Mouse (Mus musculus) MN1 (cell line): ENCODE measurements around the gene Txn1.

Experiments used
- DNase-seq: peaks from one replicate; pipeline ENCODE4 v3.0.0-alpha.2; 2016; ENCODE audit warnings: low spot score

Txn1 gene

GRCm38 (mm10) chr4:57942892-57943291 lies 13.3 kb downstream of the Txn1 start:
- no peak for DNase-seq

GRCm38 (mm10) chr4:57940631-57941030 lies 15.6 kb downstream of the Txn1 start:
- no peak for DNase-seq

DNA sequence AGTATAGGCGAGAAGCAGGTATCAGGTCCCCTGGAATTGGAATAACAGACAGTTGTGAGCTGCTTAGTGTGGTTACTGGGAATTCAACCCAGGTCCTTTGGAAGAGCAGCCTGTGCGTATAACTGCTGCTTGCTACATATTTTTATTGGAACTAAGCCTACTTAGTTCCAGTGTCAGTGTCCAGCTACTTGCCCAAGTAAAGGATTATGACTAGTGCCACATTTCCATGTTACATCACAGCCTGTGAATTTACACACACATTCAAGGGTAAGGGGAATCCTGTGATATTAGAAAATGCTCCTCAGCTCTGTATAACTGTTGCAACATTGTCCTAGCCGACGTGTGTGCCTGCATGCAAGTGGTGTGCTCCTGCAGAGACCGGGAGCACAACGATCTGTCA lies 18.9 kb downstream of the Txn1 start:
- no peak for DNase-seq

- no peak for DNase-seq
These were observed 22.0 kb downstream of the Txn1 start for GRCm38 (mm10) chr4:57934181-57934580.

GRCm38 (mm10) chr4:57930559-57931170 lies 25.5 kb downstream of the Txn1 start:
- no peak for DNase-seq

DNA sequence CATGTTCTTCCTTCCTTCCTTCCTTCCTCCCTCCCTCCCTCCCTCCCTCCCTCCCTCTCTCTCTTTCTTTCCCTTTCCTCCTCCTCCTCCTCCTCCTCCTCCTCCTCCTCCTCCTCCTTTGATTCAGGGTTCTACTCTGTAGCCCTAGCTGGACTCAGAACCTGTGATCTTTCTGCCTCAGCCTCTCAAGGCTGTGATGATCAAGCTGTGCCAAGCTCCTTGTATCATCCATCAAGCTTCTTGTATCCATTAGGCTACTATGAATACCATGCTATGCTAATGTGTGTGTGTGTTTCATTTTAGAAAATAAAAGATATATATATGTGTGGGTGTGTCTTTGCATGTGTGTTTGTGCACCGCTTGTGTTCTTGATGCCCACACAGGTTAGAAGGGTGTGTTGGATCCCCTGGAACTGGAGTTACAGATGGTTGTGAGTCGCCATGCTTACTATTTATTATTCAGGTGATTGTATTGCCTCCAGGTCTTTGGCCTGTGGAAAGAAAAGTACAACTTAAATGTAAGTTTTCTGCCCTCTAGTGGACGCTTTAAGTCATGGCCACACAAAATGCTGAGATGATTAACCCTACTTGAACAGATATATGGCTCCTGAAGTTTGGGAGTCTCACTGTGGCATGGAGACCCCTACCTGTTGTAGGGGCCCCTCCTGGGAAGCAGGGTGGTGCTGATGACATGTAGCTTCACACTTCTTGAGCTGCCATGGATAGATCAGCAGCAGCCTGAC lies 28.6 kb downstream of the Txn1 start:
- DNase-seq: no peak

DNA sequence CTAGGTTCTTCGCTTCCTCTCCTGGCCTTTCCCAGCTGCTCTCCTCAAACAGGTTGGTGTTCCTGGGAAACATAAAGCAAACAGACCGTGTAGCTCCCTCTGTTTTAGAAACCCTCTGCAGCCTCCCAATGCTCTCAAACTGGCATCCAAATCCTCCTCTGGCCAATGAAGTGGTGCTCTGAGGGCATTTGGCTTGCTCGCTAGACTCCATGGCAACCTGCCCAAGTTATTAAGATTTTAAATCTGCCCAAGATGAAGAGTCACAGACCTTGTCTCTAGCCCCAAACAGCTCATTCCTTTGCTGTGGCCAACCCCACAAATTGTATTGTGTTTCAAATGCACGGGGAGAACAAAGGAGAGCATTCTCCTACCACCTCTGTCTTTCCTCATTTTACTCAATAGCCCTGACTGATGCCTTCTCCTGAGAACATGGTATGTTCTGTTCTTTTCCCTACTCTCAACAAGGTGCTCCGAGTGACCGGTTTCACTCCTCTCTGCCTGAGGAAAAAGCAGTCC lies 31.6 kb downstream of the Txn1 start:
- no peak for DNase-seq

GRCm38 (mm10) chr4:57922171-57922570 lies 34.0 kb downstream of the Txn1 start:
- DNase-seq: no peak

- DNase-seq: no peak
These were observed 35.7 kb downstream of the Txn1 start for GRCm38 (mm10) chr4:57920522-57920921.

DNA sequence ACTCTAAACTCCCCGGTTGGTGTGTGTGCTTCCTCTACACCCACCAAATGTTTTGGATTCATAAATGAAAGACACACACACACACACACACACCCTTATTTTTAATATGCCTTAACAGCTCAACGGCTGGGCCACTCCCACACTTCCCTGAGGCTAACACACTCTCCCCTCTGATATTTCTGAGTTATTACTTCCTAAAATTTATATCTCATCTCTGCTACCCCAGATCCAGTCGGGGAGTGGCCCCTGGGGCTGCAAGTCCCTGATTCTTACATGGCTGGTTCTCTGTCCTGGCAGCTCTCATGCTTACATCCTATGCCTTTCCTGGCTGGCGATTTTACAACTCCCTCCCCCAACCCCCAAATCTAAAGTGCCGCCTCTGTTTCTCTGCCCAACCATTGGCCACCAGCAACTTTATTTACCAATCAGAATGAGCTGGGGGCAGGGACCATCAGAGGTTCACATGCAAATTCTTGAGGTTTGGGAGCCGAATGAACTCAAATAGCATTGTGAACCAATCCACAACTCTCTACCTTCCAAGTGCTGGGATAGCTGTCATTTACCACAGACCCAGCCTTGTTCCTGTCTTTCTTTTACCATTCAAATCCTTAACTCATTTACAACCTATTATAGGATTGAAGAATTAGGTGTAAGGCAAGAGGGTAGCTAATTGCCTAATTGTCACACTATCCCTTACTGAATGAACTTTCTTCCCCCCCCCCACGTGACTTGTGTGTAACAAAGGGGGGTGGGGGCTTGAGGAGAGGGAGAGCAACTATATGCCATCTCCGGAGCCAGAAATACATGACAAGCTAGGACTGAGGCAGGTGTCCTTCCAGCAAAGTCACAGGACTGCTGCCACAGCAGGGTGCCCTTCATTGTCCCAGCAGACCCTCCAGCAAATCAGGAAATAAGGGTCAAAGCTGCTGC lies 36.5 kb downstream of the Txn1 start:
- no peak for DNase-seq

DNA sequence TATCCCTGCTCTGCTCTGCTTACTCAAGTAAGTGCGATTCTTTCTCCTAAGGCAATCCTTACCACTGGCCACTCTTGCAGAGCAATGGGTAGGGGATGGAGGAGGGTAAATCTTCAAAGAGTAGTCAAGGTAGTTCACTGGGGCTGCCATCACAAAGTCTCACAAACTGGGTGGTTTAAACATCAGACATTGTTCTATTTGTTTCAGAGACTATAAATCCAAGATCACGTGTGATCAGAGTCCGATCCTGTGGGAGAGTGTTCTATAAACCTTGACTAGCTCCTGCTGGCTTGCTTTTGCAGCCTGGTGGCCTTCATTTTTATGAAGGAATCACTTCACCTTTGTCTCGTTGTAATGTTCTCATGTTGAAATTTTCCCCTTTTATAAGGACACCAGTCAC lies 39.5 kb downstream of the Txn1 start:
- no peak for DNase-seq

GRCm38 (mm10) chr4:57916201-57916661 lies 40.0 kb downstream of the Txn1 start, which contains the start of gene D630039A03Rik:
D630039A03Rik (minus strand) TSS chr4:57916297.
- DNase-seq: no peak

- DNase-seq: no peak
These were observed 40.8 kb downstream of the Txn1 start for GRCm38 (mm10) chr4:57915216-57915965.

- no peak for DNase-seq
These were observed 41.7 kb downstream of the Txn1 start for GRCm38 (mm10) chr4:57914193-57915190.

- no peak for DNase-seq
These were observed 43.2 kb downstream of the Txn1 start for GRCm38 (mm10) chr4:57913021-57913420.

GRCm38 (mm10) chr4:57908860-57909259 lies 47.4 kb downstream of the Txn1 start:
- no peak for DNase-seq

DNA sequence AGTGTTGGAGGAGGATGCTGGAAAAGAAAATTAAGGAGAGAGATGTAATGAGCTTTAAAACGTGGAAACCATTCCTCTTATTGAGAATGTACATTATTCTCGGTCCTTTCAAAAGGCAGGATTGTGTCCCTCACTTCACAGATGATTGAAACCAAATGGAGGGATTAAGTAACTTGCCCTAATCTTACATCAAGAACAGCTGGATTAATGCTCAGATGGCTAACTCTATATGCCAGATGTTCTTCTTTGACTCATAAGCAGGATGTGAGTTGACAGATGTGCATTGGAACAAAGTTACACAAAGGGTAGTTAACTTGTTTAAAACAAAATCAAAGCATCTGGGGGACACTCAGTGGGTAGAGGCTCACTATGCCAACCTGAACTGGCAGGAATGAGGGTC lies 49.5 kb downstream of the Txn1 start:
- no peak for DNase-seq

GRCm38 (mm10) chr4:57904638-57905037 lies 51.6 kb downstream of the Txn1 start:
- no peak for DNase-seq

DNA sequence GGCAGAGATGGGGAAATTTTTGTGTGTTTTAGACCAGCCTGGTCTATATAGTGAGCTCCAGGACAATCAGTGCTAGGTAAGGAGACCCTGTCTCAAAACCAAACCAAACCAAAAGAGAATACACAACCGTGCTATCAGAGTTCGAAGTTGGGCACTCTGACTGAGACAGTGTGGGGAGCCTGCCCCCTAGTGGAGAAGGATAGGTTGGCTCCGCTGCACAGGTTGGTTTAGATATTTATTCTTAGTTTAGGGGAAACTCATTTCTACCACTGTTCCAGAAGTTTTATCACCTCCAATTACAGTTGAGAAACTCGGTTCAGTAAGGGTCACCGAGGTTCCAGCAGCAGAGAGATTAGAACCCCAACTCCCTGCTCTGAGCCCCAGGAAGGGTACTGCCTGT lies 52.0 kb downstream of the Txn1 start:
- no peak for DNase-seq

DNA sequence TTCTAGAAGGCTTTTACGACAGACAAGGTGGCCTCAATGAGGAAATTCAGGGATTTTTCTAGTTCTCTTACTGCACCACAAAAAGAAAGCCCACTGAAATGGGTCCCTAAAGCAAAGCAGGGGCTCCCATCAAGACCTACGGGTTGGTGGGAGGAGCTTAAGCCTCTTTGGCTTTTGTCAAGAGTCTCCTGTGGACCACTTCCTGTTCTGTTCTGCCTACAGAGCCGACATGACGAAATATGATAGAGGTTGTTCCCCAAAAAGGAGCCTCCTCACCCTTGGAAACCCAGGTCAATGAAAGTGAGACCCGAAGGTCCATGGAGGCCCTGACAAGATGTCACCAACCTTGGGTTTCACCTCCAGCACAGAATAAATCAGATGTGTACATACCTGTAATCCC lies 53.6 kb downstream of the Txn1 start:
- DNase-seq: no peak
